Mouse (Mus musculus) mouse trophoblast stem cell (cell line): Measurements from ENCODE around the gene Ube2d3.
"Not testable (repeated sequence)": the region's sequence is repeated elsewhere in the genome, so short reads cannot be mapped to it uniquely, and the experiment has no call there.

ENCODE experiments used
- in situ Hi-C, 2 experiments: fragments of 300-500 bp; cut with MseI, MboI; formaldehyde crosslinking; loops; 2 replicates in 1 of 2; 3 replicates in 1 of 2; pipeline ENCODE4 v1.15.1; 2025

Gene Ube2d3

DNA sequence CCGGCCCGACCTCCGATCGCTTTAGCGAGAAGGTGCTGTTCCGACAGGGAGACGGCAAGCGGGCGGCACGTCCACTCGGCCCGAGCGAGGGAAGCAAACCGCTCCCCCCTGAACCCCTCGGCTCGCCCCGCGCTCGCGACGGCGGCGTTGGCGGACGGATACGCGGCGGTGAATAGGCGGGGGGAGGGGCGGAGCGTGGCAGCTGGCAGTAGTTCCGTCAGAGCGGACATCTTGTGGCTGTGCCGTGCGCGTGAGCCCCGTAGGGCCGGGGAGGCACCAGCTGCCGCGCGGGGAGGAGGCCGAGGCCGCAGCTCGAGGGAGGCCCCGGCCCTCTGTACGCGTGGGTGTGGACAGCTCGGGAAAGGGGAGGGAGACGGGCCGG is 573 bp downstream of the Ube2d3 start:
- in situ Hi-C loops: no loop called here

DNA sequence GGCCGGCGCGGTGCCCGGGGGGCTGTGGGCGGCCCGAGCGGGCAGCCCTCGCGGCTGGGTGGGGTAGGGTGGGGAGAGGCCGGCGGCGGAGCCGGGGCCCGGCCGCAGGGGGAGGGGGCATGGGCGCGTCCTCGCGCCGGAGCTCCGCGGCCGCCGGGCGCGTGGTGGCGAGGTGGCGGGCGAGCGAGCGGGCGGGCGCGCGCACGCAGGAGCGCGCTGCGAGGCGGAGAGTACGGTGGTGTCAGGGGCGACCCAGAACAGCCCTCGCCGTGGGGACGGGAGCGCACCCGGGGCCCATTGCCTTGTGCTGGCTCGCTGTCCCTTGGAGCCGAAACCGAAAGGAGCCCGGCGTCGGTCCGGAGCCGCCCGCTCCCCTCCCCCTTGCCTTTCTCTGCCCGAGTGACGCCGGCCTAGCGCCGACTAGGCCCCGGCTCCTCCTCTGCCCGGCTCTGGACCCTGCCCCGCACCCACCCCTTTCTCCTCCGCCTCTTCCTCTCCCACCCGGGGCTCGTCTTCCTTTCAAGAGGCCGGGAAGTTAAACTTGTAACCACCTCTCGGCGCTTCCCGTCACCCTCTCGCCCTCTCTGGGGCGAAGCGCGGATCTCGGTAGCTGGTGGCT is 1.1 kb downstream of the Ube2d3 start:
- in situ Hi-C loops: no loop called here

DNA sequence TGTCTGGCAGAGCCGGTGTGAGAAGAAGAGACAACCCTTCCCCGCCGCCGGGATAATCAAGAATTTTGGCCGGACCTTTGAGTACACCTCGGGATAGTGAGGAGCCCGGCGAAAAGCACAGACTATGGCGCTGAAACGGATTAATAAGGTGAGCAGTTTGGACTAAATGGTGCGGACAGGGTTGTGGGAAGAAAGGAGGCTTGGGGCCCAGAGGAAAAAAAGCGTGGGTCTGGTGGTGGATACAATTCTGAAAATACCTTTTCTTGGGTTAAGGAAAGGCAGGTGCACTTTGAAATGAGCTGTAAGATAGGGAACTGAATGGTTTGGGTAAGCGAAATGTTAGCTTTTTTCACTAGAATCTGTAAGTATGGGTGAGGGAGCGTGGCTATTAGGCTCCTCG is 1.7 kb downstream of the Ube2d3 start:
- in situ Hi-C loops: no loop called here

DNA sequence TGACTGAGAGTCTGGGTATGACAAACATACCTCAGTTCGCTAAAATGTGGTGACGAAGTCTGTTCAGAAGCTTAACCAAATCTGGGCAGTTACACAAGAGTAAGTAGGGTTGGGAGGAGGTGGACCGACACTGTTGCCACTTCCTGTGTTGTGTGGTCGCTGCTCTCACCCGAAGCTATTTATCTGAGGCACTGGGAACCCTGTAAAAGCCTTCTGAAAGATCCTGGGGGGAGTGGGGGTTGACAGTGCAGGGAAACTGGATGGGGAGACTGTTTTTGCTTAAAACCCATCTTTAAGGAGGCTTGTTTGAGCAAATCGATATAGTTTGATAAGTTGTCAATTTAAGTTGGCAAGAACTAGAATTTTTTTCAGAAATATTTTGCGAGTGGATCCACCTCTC is 2.3 kb downstream of the Ube2d3 start:
- in situ Hi-C loops: no loop called here

DNA sequence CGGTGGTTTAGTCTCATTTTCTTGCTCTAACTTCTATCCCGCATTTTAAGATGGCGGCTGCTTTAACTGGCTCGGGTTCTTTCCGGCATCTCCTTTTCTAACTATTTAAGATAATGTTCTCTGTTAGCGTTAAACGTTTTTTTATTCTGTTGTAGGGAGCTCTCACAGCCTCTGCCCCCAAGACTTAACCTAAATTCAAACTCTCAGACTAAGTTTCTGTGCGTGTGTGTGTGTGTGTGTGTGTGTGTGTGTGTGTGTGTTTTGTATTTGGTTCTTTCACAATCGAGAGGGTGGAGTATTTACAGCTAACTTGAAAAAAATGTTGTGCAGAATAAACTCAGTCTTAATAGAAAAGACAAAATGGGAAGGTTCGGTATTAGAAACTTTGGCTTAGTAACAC is 2.7 kb downstream of the Ube2d3 start:
- in situ Hi-C loops: no loop called here

DNA sequence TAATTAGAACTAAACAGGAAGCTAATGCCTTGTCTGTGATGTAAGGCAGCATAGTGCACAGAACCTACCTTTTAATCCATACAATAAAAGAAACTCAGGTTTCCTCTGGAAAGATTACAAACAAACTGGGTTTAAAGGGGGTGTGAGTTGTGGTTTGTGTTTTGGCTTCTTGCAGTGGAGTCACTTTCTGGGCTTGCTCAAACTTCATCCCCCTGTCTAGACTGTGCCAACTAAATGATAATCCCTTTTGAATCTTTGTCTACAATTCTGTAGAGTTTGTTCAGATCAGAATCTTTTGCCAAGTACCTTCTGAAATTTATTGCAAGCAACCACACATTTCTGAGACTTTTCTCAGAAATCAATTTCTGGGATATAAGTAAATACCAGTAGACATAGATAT is 7.0 kb downstream of the Ube2d3 start:
- in situ Hi-C loops: no loop called here

DNA sequence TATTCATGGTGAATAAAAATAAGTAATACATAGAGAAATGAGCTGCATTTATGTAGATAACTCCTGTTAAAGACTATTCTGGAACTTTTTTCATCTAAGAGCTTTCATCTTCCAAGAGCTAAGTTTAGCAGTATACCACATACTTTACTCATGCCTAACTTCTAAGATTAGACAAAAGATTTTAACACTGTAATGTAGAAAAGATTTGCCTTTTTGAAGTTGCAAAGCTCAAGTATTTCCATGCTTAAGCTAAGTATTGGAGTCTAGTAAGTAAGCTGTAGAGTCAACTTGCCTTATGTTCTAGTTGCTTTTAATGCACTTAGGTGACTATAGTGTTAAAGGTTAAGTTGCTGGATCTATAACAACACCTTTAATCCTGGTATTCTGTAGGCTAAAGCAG is 21.0 kb downstream of the Ube2d3 start:
- in situ Hi-C loops: no loop called here

DNA sequence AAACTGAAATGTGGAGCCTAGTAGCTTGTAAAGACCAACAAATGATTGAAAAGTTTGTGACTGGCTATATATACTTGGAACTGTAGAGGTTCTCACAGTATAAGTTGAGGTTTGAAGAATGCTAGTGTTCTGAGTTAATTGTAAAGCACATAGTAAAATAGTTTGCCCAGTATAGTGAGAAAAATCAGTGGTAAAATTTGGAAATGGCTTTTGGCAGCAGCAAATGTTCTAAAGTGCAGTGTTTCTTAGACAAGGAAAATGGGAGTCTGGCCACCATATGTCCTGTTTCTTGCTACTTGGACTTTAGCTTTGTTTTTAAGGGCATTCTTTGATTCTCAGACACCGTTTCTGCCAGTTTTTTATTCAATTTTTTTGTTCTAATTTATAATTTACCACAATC is 30.5 kb downstream of the Ube2d3 start:
- in situ Hi-C loops: no loop called here

DNA sequence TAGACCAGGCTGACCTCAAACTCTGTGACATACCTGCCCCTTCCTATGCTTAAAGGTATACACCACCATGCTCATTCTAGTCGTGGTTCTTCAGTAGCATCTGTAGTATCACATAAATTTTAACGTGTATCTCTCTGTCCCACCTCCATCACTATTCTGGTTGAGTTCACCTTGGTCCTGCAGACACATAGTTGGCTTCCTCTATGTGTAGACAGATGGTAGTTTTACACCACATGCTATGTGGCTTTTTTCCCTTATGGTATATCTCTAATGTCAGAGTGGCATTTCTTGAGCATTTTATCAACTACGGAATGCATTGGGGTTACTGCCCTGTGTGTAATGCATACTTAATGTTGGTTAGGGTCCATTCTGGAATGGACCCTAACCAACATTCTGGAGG is 31.2 kb downstream of the Ube2d3 start:
- in situ Hi-C loops: no loop called here

DNA sequence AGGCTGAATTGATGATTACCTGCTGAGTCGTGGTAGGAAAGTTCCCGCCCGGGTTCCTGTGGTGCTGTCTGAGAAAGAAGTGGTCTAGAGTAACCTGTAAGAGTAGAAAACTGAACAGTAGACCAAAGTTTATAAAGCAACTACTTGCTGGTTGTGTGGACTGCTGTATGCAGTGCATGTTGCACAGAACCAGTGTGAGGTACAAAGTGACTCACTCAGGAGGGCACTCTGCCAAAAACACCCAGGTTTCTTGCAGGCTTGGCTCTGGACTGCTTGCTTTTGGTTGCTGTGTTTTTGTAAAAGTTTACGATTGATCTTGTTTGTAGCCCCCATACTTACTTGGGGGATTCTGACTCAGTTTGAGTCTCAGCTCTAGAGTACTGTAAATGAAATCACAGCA is 32.0 kb downstream of the Ube2d3 start:
- in situ Hi-C loops: no loop called here

DNA sequence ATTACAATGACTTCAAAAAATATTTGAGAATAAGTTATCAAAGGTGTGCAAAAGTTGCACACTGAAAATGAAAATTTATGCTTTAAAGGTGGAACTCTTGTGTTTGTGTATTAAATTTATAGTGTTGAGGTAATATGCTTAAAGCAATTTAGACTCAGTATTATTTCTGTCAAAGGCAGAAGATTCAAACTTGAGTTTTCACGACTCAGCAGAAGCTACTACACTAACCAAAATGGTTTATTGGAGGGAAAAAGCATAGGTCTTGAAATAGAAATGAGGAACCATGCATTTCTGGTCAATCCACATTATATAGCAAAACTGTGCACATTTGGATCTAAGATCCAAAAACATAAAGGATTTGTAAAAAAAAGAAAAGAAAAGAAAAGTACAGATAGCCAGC is 32.9 kb downstream of the Ube2d3 start:
- in situ Hi-C loops: no loop called here

DNA sequence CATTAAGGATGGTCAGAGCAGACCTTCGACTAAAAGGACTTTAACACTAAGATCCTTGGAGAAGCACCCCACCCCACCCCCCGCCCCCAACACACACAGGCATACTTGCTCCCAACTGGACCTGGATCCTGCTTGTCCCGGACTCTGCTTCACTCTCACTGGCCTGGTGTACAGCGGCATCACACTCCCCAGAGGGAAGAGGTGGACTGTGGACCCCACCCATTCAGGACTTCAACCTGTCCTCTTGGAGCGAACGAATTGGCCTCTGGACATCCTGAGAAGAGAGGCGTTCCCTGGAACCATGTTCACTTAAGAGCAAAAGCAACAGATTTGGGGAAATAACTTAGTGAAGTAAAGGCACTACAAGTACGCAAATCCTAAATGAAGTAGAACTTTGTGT is 37.1 kb downstream of the Ube2d3 start:
- in situ Hi-C loops: no loop called here

DNA sequence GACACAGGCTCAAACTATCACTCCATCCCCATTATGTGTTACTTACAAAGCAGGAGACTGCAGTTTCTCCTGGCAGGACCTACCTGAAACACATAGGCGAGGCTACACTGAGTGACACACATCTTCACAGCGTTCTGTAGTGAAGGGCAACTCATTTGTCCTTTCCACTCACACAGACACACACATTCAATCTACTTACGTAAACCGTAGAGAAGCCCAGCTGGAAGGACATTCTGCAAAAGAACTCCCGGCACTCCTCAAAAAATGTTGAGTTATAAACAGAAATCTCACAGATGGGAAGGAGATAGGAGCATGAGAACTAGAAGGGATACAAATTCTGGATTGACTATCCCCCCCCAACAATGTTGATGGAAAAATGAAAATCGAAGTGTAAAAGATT is 38.3 kb downstream of the Ube2d3 start:
- in situ Hi-C loops: no loop called here

DNA sequence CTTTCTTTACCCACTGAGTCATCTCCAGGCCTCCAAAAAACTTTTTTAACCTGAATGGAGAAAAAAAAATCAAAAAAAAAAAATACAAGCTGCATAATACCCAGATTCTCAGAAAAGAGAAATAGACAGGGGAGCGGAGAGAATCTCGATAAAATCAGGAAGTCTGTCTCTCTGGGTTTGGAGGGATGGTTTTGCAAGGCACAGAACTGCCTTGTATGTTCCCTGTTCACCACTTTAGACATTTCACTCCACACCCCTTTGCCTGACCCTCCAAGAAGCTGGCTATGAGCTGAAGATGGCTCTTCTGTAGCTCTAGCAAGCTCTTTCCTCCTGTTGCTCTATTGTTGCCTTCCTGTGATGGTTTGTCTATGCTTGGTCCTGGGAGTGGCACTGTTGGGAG is 39.0 kb downstream of the Ube2d3 start:
- in situ Hi-C loops: no loop called here

DNA sequence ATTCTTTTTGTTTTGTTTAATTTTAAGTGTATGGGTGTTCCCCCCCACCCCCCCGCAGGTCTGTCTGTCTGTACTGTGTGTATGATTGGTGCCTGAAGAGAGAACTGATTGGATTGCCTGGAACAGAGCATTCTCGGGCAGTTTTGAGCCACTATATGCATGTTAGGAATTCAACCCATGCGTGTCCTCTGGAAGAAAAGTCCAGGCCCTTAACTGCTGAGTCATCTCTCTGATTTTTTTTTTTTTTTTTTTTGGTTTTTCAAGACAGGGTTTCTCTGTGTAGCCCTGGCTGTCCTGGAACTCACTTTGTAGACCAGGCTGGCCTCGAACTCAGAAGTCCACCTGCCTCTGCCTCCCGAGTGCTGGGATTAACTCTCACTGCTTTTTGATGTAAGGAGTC is 41.1 kb downstream of the Ube2d3 start:
- in situ Hi-C loops: not testable (repeated sequence)

DNA sequence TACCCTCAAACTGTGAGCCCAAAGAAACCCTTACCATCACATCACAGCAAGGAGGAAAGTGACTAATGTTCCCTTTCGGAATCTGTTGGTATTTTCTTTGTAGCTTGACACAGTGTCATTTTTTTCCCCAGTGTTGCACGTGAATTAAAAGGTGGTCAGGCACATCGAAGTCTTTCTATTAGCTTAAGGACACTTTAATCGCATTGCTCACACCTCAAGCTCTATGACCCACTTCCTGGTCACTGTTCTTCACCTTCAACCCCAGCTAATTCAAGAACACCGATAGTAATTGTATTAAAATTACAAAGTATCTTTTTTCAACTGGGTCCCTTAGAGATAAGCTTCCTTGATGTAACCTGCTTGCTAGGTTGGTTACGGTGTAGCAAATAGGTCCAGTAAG is 42.8 kb downstream of the Ube2d3 start:
- in situ Hi-C loops: no loop called here

DNA sequence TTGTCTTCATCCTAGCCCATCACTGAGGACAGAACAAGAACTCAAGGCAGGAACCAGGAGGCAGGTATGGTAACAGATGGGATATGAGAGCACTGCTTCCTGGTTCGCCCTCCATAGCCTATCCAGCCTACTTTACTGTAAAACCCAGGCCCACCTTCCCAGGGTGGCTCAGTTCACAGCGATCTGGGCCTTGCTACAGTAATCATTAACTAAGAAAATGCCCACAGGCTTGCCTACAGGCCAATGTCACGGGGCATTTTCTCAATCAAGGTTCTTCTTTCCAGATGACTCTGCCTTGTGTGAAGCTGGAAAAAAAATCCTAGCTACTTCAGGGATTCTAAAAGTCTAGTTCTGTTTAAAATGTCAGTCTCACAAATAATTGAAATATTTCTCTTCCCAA is 43.7 kb downstream of the Ube2d3 start:
- in situ Hi-C loops: no loop called here

DNA sequence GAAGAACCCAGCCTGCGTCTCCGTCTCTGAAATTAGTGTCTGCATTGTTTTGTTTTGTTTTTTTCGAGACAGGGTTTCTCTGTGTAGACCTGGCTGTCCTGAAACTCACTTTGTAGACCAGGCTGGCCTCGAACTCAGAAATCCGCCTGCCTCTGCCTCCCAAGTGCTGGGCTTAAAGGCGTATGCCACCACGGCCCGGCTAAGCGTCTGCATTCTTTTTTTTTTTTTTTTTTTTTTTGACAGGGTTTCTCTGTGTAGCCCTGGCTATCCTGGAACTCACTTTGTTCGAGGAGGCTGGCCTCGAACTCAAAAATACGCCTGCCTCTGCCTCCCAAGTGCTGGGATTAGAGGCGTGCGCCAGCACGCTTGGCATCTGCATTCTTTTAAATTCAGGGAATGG is 46.7 kb downstream of the Ube2d3 start:
- in situ Hi-C loops: not testable (repeated sequence)

DNA sequence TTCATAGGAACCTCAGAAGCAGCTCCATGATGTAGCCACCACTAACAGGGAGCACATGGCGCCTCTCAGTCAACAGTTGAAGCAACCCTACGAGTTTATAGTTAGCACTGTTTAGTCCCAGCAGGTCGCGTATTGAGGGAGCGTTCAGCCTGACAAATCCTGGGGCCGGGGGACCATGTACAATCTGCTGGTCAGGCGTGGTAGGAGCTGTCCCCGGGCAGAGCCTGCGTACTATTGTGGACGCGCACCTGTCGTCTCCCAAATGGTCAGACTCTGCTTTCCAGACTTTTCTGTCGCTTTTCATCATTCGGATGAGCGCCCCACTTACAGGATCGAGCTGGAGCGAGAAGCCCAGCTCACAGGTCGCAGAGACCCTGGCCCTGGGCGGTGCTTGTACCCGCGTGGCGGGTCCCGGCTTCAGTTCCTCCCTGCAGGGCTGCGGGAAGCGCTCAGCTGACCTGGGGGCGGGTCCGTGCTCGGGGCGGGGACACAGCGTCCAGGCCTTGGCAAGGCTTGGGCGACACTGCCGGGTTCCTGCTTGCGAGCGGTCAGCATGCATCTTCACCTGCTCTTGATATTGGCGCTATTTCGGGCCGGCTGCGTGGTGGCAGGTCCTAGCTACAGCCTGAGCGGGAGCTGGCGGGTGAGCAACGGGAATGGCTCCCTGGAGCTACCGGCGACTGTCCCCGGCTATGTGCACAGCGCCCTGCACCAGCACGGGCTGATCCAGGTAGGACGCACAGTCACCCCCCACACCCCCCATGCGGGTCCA is 47.4 kb downstream of the Ube2d3 start, which contains the start of gene Manba:
Gene Manba (plus strand): TSS at position 484 of the 772 bp plus-strand sequence.
- in situ Hi-C loops: no loop called here

DNA sequence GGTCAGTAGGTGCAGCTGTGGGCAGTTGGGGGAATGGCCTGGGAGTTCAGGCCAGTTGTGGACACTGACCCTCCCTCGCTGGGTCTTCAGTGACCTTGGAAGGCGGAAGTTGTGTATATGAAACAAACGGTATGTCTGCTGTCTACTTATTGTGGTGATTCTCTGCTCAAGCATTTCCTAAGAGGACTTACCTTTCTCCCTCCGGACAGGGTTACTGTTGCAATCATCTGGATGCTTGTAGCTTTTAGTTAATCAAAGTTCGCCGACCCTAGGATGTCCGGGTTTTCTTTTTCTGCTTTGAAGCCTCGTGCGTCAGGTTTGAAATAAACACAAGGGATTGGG is 47.9 kb downstream of the Ube2d3 start:
- in situ Hi-C loops: no loop called here

DNA sequence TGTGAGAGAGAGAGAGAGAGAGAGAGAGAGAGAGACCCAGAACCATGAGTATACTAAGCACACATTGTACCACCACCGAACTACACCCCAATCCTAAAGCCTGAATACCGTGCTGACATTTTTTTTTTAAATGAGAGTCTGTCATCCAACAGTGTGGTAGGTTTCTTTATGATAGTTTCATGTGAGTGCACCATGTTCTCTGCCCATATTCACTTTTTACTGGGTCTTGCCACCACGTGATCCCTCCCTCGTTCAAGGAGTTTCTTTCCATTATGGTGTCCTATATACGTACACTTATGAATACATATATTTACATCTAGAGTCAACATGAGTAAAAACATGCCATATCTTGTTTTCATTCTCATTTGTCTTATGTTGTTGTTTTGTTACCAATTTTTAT is 48.4 kb downstream of the Ube2d3 start:
- in situ Hi-C loops: no loop called here

DNA sequence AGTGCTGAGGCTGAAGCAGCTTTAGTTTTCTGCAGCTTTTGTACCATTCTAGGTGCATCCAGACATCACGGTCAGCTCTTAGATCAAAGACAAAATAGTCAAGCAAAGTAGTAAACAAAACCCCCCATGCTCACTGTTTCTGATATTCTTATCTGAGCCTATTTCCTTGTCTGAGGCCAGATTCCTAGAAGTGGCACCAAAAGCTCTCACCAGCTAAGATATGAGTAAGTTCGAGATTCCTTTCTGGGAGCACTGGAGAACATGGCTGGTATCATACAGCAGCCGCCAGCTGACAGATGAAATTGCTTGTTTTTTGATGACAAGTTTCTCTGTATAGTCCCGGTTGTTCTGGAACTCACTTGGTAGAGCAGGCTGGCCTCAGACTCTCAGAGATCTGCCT is 49.9 kb downstream of the Ube2d3 start:
- in situ Hi-C loops: no loop called here

DNA sequence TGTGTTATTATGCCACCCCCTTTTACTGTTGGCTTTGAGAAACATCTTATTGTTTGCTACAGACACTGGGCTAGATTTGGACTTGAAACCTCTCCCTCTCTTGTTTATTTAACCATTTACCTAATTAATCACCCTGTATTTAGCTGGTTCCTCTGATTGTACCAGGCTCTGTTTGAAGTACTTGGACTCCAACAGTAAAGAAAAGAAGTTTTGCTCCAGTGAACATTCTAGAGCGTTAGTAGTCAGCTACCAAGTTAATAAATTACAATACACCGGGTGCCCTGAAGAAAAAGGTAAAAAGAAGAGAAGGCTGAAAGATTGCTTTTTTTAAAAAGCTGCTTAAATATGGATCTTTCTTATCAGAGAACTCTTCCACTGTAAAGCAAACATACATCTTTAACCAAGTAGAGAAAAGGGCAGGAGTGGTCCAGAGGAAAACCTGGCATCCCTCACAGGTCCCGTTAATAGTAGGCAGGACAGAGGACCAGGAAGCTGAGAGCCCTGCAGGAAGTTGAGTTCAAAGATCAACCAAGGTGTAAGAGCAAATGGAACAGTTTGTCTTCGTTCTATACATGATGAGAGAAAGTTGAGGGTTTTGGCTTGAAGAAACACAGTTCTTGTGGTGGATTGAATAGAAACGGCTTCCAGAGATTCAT is 52.0 kb downstream of the Ube2d3 start:
- in situ Hi-C loops: no loop called here
